Mouse (Mus musculus): ENCODE results near the gene Igsf6.

Igsf6 gene

GRCm38 (mm10) chr7:121074281-121074680, at the start of gene Igsf6:
Gene Igsf6 (minus strand): TSS chr7:121074572.
- in situ Hi-C loops (cut with MboI, MseI), result no loop called here

- in situ Hi-C loops (cut with MboI, MseI), result no loop called here
Measured at GRCm38 (mm10) chr7:121120143-121120818, 45.9 kb upstream of the Igsf6 start.

- in situ Hi-C loops (cut with MboI, MseI), result no loop called here
Measured at GRCm38 (mm10) chr7:121111762-121112161, 37.4 kb upstream of the Igsf6 start.

GRCm38 (mm10) chr7:121111321-121111720, 36.9 kb upstream of the Igsf6 start:
- in situ Hi-C loops (cut with MboI, MseI), result no loop called here

GRCm38 (mm10) chr7:121107851-121108250, 33.5 kb upstream of the Igsf6 start:
- in situ Hi-C loops (cut with MboI, MseI), result loop anchor here (10.0 kb wide), 2 partner anchors 913 to 993 kb away; no protein-coding TSS in a partner anchor

- in situ Hi-C loops (cut with MboI, MseI), result no loop called here
Measured at GRCm38 (mm10) chr7:121098614-121099389, 24.4 kb upstream of the Igsf6 start.

GRCm38 (mm10) chr7:121093026-121093425, 18.7 kb upstream of the Igsf6 start:
- in situ Hi-C loops (cut with MboI, MseI), result no loop called here

- in situ Hi-C loops (cut with MboI, MseI), result no loop called here
Measured at GRCm38 (mm10) chr7:121090748-121091147, 16.4 kb upstream of the Igsf6 start.

GRCm38 (mm10) chr7:121088745-121089144, 14.4 kb upstream of the Igsf6 start:
- in situ Hi-C loops (cut with MboI, MseI), result no loop called here

- in situ Hi-C loops (cut with MboI, MseI), result no loop called here
Measured at GRCm38 (mm10) chr7:121085500-121085899, 11.1 kb upstream of the Igsf6 start.

- in situ Hi-C loops (cut with MboI, MseI), result no loop called here
Measured at GRCm38 (mm10) chr7:121084840-121085453, 10.6 kb upstream of the Igsf6 start.

- in situ Hi-C loops (cut with MboI, MseI), result no loop called here
Measured at GRCm38 (mm10) chr7:121082949-121083513, 8.7 kb upstream of the Igsf6 start.

GRCm38 (mm10) chr7:121081816-121082215, 7.4 kb upstream of the Igsf6 start:
- in situ Hi-C loops (cut with MboI, MseI), result no loop called here

GRCm38 (mm10) chr7:121081350-121081749, 7.0 kb upstream of the Igsf6 start, which contains the start of gene Otoa:
Gene Otoa (plus strand): TSS chr7:121081650.
- in situ Hi-C loops (cut with MboI, MseI), result no loop called here

- in situ Hi-C loops (cut with MboI, MseI), result no loop called here
Measured at GRCm38 (mm10) chr7:121077829-121078228, 3.5 kb upstream of the Igsf6 start.

GRCm38 (mm10) chr7:121077311-121077710, 2.9 kb upstream of the Igsf6 start:
- in situ Hi-C loops (cut with MboI, MseI), result no loop called here

- in situ Hi-C loops (cut with MboI, MseI), result no loop called here
Measured at GRCm38 (mm10) chr7:121075416-121075815, 1.0 kb upstream of the Igsf6 start.

- in situ Hi-C loops (cut with MboI, MseI), result no loop called here
Measured at GRCm38 (mm10) chr7:121074801-121075400, 529 bp upstream of the Igsf6 start.

GRCm38 (mm10) chr7:121072506-121072905, 1.9 kb downstream of the Igsf6 start:
- in situ Hi-C loops (cut with MboI, MseI), result no loop called here

- in situ Hi-C loops (cut with MboI, MseI), result no loop called here
Measured at GRCm38 (mm10) chr7:121071276-121071675, 3.1 kb downstream of the Igsf6 start.

GRCm38 (mm10) chr7:121064309-121064708, 10.1 kb downstream of the Igsf6 start:
- in situ Hi-C loops (cut with MboI, MseI), result no loop called here
